Mouse (Mus musculus) heart, embryonic 15.5 days (tissue): ENCODE measurements around the gene Pja2. TPM values are rescaled to one million over a fixed set of nuclear protein-coding genes. Genes with fewer than 3 reads are reported as not detected.
"Not testable (repeated sequence)": the region's sequence is repeated elsewhere in the genome, so short reads cannot be mapped to it uniquely, and the experiment has no call there.

Experiments used
- ATAC-seq: fragments of 200-750 bp; cut with Nextera tagmentation; replicated peaks from 2 replicates; pipeline ENCODE4 v1.8.0; 2017; ENCODE audit warnings: low read depth, moderate TSS enrichment; ENCODE audit not compliant: insufficient number of reproducible peaks, insufficient read depth, low FRiP score
- H3K27ac ChIP-seq: fragments of 300-500 bp; sonication (generic); 2 replicates; pipeline ENCODE4 v1.5.1; 2015; ENCODE audit warnings: mild to moderate bottlenecking, inconsistent platforms
- H3K27me3 ChIP-seq: fragments of 300-500 bp; sonication (generic); 2 replicates; pipeline ENCODE4 v1.6.1; 2015; ENCODE audit warnings: inconsistent platforms
- H3K36me3 ChIP-seq: fragments of 300-500 bp; sonication (generic); 2 replicates; pipeline ENCODE4 v1.6.1; 2015; ENCODE audit warnings: mild to moderate bottlenecking, inconsistent platforms
- H3K4me1 ChIP-seq: fragments of 300-500 bp; sonication (generic); replicated peaks from 2 replicates; pipeline ENCODE4 v1.6.1; 2015; ENCODE audit warnings: inconsistent platforms
- H3K4me2 ChIP-seq: fragments of 300-500 bp; sonication (generic); 2 replicates; pipeline ENCODE4 v1.6.1; 2015; ENCODE audit warnings: inconsistent platforms, mild to moderate bottlenecking, moderate library complexity
- H3K4me3 ChIP-seq: fragments of 300-500 bp; sonication (generic); 2 replicates; pipeline ENCODE4 v1.5.1; 2015; ENCODE audit warnings: mild to moderate bottlenecking, inconsistent platforms
- H3K9ac ChIP-seq: fragments of 300-500 bp; sonication (generic); 2 replicates; pipeline ENCODE4 v1.6.1; 2015; ENCODE audit warnings: mild to moderate bottlenecking, inconsistent platforms
- H3K9me3 ChIP-seq: fragments of 300-500 bp; sonication (generic); replicated peaks from 2 replicates; pipeline ENCODE4 v1.6.1; 2016; ENCODE audit warnings: inconsistent platforms
- WGBS: fragments of 180-500 bp; shearing (Covaris S2); methylation state at CpG from one replicate; pipeline ENCODE4 v1.1.7; 2015; ENCODE audit warnings: mixed read lengths; 5-methylcytosine and 5-hydroxymethylcytosine counted together
- polyA plus RNA-seq: library from polyadenylated mRNA; unstranded; fragments of >200 nt; fragmentation: Nextera tagmentation; extraction: Ambion mirVana; gene quantifications from 2 replicates; pipeline ENCODE4 v1.2.1, GENCODE M21; 2015

Gene Pja2
- polyA plus RNA-seq, 1 experiment from 2014 or later, result 70.1 TPM

- Histone ChIP-seq H3K9me3 (no peaks in the 10 kb centered on the region), H3K4me1 (peaks cover 12% of the 10 kb centered on the region), H3K4me2 (no peak overlapping the region), H3K36me3 (no peaks in the 10 kb centered on the region), H3K27me3 (no peaks in the 10 kb centered on the region), H3K4me3 (no peak overlapping the region), H3K27ac (no peak overlapping the region), H3K9ac (no peak overlapping the region)
- WGBS, result 71% methylated on average over 4 of the region's 4 CpGs
- ATAC-seq, result no peak
Measured at GRCm38 (mm10) chr17:64333956-64334355, 2.2 kb upstream of the Pja2 start.

- WGBS, result 15% methylated on average over 5 of the region's 5 CpGs
- H3K4me2 ChIP-seq, result peak overlapping the region; percentile 79
- no peak for ATAC-seq
Measured at GRCm38 (mm10) chr17:64332770-64333096, 1.0 kb upstream of the Pja2 start.

GRCm38 (mm10) chr17:64331291-64331897 is 322 bp downstream of the Pja2 start:
- peak overlapping the region; percentile 96 for H3K9ac ChIP-seq
- peak; percentile 37 for ATAC-seq
- WGBS, result under 1% methylated on average over 59 of the region's 62 CpGs
- H3K4me3 ChIP-seq, result peak overlapping the region; percentile 96
- H3K4me1 ChIP-seq, result peaks cover 12% of the 10 kb centered on the region
- peaks cover 3% of the 10 kb centered on the region for H3K36me3 ChIP-seq
- H3K27me3 ChIP-seq, result no peaks in the 10 kb centered on the region
- no peaks in the 10 kb centered on the region for H3K9me3 ChIP-seq
- H3K4me2 ChIP-seq, result peak overlapping the region; percentile 59
- peak overlapping the region; percentile 97 for H3K27ac ChIP-seq

More at GRCm38 (mm10) chr17:64332770-64333096, 1.0 kb upstream of the Pja2 start:
- H3K4me3 ChIP-seq, result peak overlapping the region; percentile 58
- peak overlapping the region; percentile 65 for H3K9ac ChIP-seq
- no peaks in the 10 kb centered on the region for H3K27me3 ChIP-seq
- peaks cover 12% of the 10 kb centered on the region for H3K4me1 ChIP-seq
- no peaks in the 10 kb centered on the region for H3K9me3 ChIP-seq
- peak overlapping the region; percentile 96 for H3K27ac ChIP-seq
- peaks cover 2% of the 10 kb centered on the region for H3K36me3 ChIP-seq

- no peak for ATAC-seq
- H3K27me3 ChIP-seq, result no peaks in the 10 kb centered on the region
- H3K36me3 ChIP-seq, result peaks cover 3% of the 10 kb centered on the region
- peak overlapping the region; percentile 96 for H3K9ac ChIP-seq
- no peaks in the 10 kb centered on the region for H3K9me3 ChIP-seq
- peaks cover 12% of the 10 kb centered on the region for H3K4me1 ChIP-seq
- WGBS, result 15% methylated on average over 8 of the region's 8 CpGs
- peak overlapping the region; percentile 96 for H3K4me3 ChIP-seq
- peak overlapping the region; percentile 59 for H3K4me2 ChIP-seq
- H3K27ac ChIP-seq, result peak overlapping the region; percentile 97
Measured at GRCm38 (mm10) chr17:64330885-64331284, 831 bp downstream of the Pja2 start.

GRCm38 (mm10) chr17:64324556-64324955 is 7.2 kb downstream of the Pja2 start:
- Histone ChIP-seq H3K4me2 (no peak overlapping the region), H3K4me3 (no peak overlapping the region), H3K27me3 (no peaks in the 10 kb centered on the region), H3K9ac (no peak overlapping the region), H3K36me3 (peaks cover 3% of the 10 kb centered on the region), H3K9me3 (no peaks in the 10 kb centered on the region), H3K4me1 (0 out of 2 replicates have a peak, but pooled peaks cover 4% of the 10 kb centered on the region), H3K27ac (no peak overlapping the region)
- ATAC-seq, result no peak
- WGBS, result 78% methylated on average over 2 of the region's 2 CpGs

GRCm38 (mm10) chr17:64315428-64315827 is 16.3 kb downstream of the Pja2 start:
- Histone ChIP-seq H3K4me2 (no peak overlapping the region), H3K4me3 (no peak overlapping the region)
- ATAC-seq, result no peak

GRCm38 (mm10) chr17:64314523-64314922 is 17.2 kb downstream of the Pja2 start:
- H3K4me1 ChIP-seq, H3K9ac ChIP-seq, ATAC-seq, H3K27ac ChIP-seq, H3K27me3 ChIP-seq, H3K9me3 ChIP-seq, H3K4me2 ChIP-seq, H3K4me3 ChIP-seq: not testable (repeated sequence)
- 90% methylated on average over 1 of the region's 1 CpGs for WGBS
- H3K36me3 ChIP-seq, result peaks cover 13% of the 10 kb centered on the region

More at GRCm38 (mm10) chr17:64315428-64315827, 16.3 kb downstream of the Pja2 start:
- no peak overlapping the region for H3K27ac ChIP-seq
- peaks cover 3% of the 10 kb centered on the region; the same call in 1 of the 2 replicates for H3K4me1 ChIP-seq
- no peaks in the 10 kb centered on the region for H3K27me3 ChIP-seq
- peaks cover 11% of the 10 kb centered on the region for H3K36me3 ChIP-seq
- H3K9me3 ChIP-seq, result no peaks in the 10 kb centered on the region
- no peak overlapping the region for H3K9ac ChIP-seq

GRCm38 (mm10) chr17:64297628-64298027 is 34.1 kb downstream of the Pja2 start:
- Histone ChIP-seq H3K4me3 (no peak overlapping the region), H3K27me3 (no peaks in the 10 kb centered on the region), H3K36me3 (peaks cover 21% of the 10 kb centered on the region), H3K4me1 (no peaks in the 10 kb centered on the region; the same call in 1 of the 2 replicates), H3K4me2 (no peak overlapping the region), H3K27ac (no peak overlapping the region), H3K9me3 (no peaks in the 10 kb centered on the region), H3K9ac (no peak overlapping the region)
- 65% methylated on average over 5 of the region's 5 CpGs for whole genome bisulfite sequencing
- no peak for ATAC-seq

GRCm38 (mm10) chr17:64292740-64293139 is 39.0 kb downstream of the Pja2 start:
- H3K36me3 ChIP-seq, result peaks cover 30% of the 10 kb centered on the region
- no peaks in the 10 kb centered on the region for H3K9me3 ChIP-seq
- no peak overlapping the region for H3K4me3 ChIP-seq
- H3K4me2 ChIP-seq, result no peak overlapping the region
- H3K27me3 ChIP-seq, result no peaks in the 10 kb centered on the region
- H3K9ac ChIP-seq, result no peak overlapping the region
- no peak for ATAC-seq
- H3K27ac ChIP-seq, result no peak overlapping the region
- no peaks in the 10 kb centered on the region for H3K4me1 ChIP-seq
- WGBS, result 85% methylated on average over 8 of the region's 8 CpGs

GRCm38 (mm10) chr17:64289684-64290083 is 42.0 kb downstream of the Pja2 start:
- H3K4me2 ChIP-seq, result no peak overlapping the region
- no peak for ATAC-seq
- H3K4me1 ChIP-seq, result no peaks in the 10 kb centered on the region
- no peak overlapping the region for H3K27ac ChIP-seq
- no peak overlapping the region for H3K9ac ChIP-seq
- H3K4me3 ChIP-seq, result no peak overlapping the region
- H3K36me3 ChIP-seq, result peaks cover 56% of the 10 kb centered on the region
- no peaks in the 10 kb centered on the region for H3K27me3 ChIP-seq
- H3K9me3 ChIP-seq, result no peaks in the 10 kb centered on the region
- 89% methylated on average over 4 of the region's 4 CpGs for WGBS

- Histone ChIP-seq H3K27me3 (no peaks in the 10 kb centered on the region), H3K9me3 (no peaks in the 10 kb centered on the region), H3K9ac (no peak overlapping the region), H3K27ac (no peak overlapping the region), H3K36me3 (peaks cover 64% of the 10 kb centered on the region), H3K4me2 (no peak overlapping the region), H3K4me3 (no peak overlapping the region), H3K4me1 (no peaks in the 10 kb centered on the region)
- no peak for ATAC-seq
- WGBS, result 85% methylated on average over 7 of the region's 7 CpGs
Measured at GRCm38 (mm10) chr17:64288000-64288399, 43.7 kb downstream of the Pja2 start.

- H3K9me3 ChIP-seq, result no peaks in the 10 kb centered on the region
- no peak for ATAC-seq
- no peak overlapping the region for H3K9ac ChIP-seq
- H3K27me3 ChIP-seq, result no peaks in the 10 kb centered on the region
- H3K4me1 ChIP-seq, result no peaks in the 10 kb centered on the region
- peaks cover 67% of the 10 kb centered on the region for H3K36me3 ChIP-seq
- WGBS, result 77% methylated on average over 3 of the region's 3 CpGs
- no peak overlapping the region for H3K27ac ChIP-seq
- no peak overlapping the region for H3K4me3 ChIP-seq
- H3K4me2 ChIP-seq, result no peak overlapping the region
Measured at GRCm38 (mm10) chr17:64286836-64287235, 44.9 kb downstream of the Pja2 start.
